Mouse (Mus musculus): ENCODE measurements around the gene Rassf6. TPM values are rescaled to one million over a fixed set of nuclear protein-coding genes. Genes with fewer than 3 reads are reported as not detected.

The Rassf6 gene
- polyA plus RNA-seq, 1 experiment = 0.34 TPM

DNA sequence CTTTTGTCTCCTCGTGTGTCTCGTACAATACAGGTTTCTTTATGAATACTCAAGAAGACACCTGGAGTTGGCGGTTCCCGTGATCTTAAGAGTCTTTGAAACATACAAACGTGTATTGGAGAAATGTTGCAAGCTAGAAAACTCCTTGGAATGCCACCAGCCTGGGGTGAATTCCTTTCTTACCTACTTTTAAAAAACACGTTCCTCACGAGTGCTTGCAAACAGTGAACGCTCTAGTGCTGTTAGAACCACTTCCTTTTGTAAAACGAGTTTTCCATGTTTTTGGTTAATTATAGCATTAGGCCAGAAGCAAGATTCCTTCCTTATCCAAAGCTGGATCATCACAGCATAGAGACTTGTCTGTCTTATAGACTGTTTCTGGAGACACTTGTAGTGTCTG lies 60.9 kb downstream of the Rassf6 start:
- DNase-seq (ENCODE audit: extremely low spot score in 1 of 2, low spot score in 1 of 2) = no peak

DNA sequence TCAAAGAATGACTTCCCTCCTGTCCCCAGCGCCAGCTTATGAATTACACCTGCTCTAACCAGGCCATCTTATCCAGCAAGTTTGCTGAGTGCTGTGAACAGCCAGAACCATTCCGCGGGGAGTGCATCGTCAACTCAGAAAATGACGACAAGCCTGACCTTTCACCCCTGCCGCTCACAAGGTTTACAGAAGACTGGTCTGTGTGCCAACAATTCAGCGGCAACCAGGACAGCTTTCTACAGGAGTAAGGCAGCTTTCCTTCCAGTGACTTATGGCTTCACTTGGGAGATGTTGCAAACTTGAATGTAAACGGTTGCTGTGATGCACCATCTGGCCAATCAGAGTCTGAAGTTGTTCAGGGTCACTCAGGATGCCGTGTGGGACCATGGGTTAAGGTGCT lies 62.7 kb downstream of the Rassf6 start:
- no peak for DNase-seq (ENCODE audit: extremely low spot score in 1 of 2, low spot score in 1 of 2)

GRCm38 (mm10) chr5:90571216-90571615 lies 69.2 kb downstream of the Rassf6 start:
- no peak for DNase-seq (ENCODE audit: extremely low spot score in 1 of 2, low spot score in 1 of 2)

GRCm38 (mm10) chr5:90568338-90568737 lies 72.1 kb downstream of the Rassf6 start:
- no peak for DNase-seq (ENCODE audit: extremely low spot score in 1 of 2, low spot score in 1 of 2)

DNA sequence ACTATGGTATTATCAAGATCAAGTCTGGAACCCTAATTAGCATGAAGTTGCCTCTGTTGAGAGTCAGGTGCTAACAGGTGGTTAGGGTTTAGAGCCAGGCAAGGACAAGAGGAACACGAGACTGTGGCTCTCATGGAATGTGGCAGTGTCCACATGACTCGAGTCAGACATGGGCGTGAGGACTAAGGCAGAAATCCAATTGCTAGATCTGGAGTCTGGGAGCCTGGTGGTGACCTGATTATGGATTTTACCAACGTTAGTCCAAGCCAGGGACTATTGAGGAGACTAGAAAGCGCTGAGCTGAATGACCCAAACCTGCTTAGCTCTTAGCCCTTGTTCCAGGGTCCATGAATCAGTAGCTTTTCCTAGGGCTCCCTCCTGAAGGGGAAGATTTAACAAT lies 72.7 kb downstream of the Rassf6 start:
- DNase-seq (ENCODE audit: extremely low spot score in 1 of 2, low spot score in 1 of 2) = no peak

GRCm38 (mm10) chr5:90565205-90565604 lies 75.3 kb downstream of the Rassf6 start:
- no peak for DNase-seq (ENCODE audit: extremely low spot score in 1 of 2, low spot score in 1 of 2)

- peak in 1 of 2 experiments; percentile 48 for DNase-seq (ENCODE audit: extremely low spot score in 1 of 2, low spot score in 1 of 2)
These were observed 76.3 kb downstream of the Rassf6 start for GRCm38 (mm10) chr5:90564161-90564560.

DNA sequence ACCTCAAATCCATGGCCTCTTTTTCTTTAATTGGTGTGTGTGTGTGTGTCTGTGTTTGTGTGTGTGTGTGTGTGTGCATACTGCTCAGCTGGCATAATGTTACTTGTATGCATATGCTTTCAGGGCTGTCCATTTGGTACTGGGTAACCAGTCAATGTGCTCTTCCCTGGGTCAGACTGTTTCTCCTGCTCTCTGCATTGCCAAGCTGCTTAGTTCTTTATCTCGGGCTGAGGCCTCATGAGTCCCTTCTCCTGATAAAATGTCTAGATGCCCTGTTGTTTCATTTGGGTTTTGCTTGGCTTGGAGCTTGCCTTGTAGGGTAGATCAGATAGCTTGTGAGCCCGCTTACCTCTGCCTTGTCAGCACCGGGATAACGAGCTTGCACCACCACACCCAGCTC lies 77.6 kb downstream of the Rassf6 start:
- no peak for DNase-seq (ENCODE audit: extremely low spot score in 1 of 2, low spot score in 1 of 2)

GRCm38 (mm10) chr5:90561721-90562275 lies 78.7 kb downstream of the Rassf6 start:
- DNase-seq (ENCODE audit: extremely low spot score in 1 of 2, low spot score in 1 of 2) = peak; percentile 67 to 75

DNA sequence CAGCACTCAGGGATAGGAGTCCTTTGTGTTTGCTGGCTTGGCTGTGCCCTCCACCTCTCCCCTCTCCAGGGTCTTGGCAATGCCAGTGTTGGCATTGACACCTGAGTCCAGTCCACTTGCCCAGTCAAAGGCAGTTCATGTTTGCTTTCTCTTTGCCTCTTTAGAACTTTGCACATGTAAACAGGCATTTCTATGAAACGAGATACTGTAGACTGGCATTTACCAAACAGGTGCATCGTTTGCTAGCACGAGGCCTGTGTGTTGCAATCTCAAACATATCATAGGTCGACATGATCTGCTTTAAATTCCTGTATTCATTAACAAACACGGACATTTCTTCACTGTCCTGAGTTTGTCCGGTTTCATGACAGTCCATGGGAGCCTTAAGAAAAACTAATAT lies 79.7 kb downstream of the Rassf6 start, which contains the start of gene 5830473C10Rik:
Gene 5830473C10Rik (plus strand): TSS at position 365 of the 400 bp plus-strand sequence.
- no peak for DNase-seq (ENCODE audit: extremely low spot score in 1 of 2, low spot score in 1 of 2)

DNA sequence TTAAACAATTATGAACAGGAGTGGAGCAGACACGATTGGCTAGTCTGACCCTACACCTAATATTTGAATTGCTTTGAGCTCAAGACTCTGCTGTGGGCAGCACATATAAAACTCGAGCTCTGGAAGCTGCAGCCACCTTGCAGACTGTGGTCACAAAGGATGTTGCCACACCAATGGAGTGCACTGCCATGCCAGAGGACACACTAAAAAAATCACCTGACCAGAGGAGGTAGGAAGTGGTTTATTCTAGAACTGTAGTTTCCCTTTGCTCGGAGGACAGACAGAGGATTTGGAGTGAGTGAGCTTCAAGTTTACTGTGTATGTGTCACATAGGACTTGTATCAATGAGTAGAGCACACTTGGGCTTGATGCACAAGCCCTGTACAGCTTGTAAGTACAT lies 84.4 kb downstream of the Rassf6 start:
- DNase-seq (ENCODE audit: extremely low spot score in 1 of 2, low spot score in 1 of 2) = no peak

Other genes starting within 250 kb of the Rassf6 start
- gene Alb, start 179.8 kb downstream of the Rassf6 start, polyA plus RNA-seq (2012; rRNA removed) = 0.08 and 2.3 TPM in 2 replicates
- gene Afp, start 149.9 kb downstream of the Rassf6 start, polyA plus RNA-seq (2012; rRNA removed) = 3.4 and 10.5 TPM in 2 replicates
- gene Afm, start 121.7 kb downstream of the Rassf6 start, polyA plus RNA-seq (2012; rRNA removed) = not detected in 2 replicates
- gene 5830473C10Rik, start 79.5 kb downstream of the Rassf6 start, polyA plus RNA-seq (2012; rRNA removed) = 0.04 and 0.10 TPM in 2 replicates
- 1.5 and 1.6 TPM in 2 replicates for gene Cxcl5, start 118.7 kb upstream of the Rassf6 start, polyA plus RNA-seq (2012; rRNA removed)
- gene Ppbp, start 127.9 kb upstream of the Rassf6 start, polyA plus RNA-seq (2012; rRNA removed) = 0.13 and 0.22 TPM in 2 replicates
- 5.0 and 5.2 TPM in 2 replicates for gene Pf4, start 131.8 kb upstream of the Rassf6 start, polyA plus RNA-seq (2012; rRNA removed)
- gene Cxcl3, start 145.4 kb upstream of the Rassf6 start, polyA plus RNA-seq (2012; rRNA removed) = not detected in 2 replicates
- not detected in 2 replicates for gene Cxcl15, start 153.9 kb upstream of the Rassf6 start, polyA plus RNA-seq (2012; rRNA removed)

Measured in frontal cortex, adult 2 months (tissue).